Mouse (Mus musculus) embryo, embryonic 11.5 days (tissue): ENCODE measurements around the gene Med22.
"Not testable (repeated sequence)": the region's sequence is repeated elsewhere in the genome, so short reads cannot be mapped to it uniquely, and the experiment has no call there.

Source experiments
- DNase-seq: peaks from one replicate; pipeline ENCODE4 v3.0.0-alpha.2; 2012; ENCODE audit warnings: low read depth, low spot score

Gene Med22

DNA sequence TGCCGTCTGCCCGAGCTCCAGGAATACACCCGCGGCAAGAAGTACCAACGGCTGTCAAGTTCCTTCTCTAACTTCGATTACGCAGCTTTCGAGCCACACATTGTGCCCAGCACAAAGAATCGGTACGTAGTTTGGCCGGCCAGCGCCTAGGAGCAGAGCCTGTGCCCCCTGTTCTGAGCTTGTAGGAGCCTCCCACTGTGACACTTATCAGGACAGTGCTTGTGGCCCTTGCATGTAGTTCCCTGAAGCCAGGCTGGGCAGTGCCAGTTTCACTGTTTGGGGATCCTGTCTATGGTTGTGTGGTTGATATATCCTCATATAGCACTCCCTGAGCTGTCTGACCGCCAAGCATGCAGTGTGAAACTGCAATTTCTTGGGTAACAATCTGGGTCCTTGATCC lies 6.3 kb upstream of the Med22 start:
- DNase-seq: no peak

DNA sequence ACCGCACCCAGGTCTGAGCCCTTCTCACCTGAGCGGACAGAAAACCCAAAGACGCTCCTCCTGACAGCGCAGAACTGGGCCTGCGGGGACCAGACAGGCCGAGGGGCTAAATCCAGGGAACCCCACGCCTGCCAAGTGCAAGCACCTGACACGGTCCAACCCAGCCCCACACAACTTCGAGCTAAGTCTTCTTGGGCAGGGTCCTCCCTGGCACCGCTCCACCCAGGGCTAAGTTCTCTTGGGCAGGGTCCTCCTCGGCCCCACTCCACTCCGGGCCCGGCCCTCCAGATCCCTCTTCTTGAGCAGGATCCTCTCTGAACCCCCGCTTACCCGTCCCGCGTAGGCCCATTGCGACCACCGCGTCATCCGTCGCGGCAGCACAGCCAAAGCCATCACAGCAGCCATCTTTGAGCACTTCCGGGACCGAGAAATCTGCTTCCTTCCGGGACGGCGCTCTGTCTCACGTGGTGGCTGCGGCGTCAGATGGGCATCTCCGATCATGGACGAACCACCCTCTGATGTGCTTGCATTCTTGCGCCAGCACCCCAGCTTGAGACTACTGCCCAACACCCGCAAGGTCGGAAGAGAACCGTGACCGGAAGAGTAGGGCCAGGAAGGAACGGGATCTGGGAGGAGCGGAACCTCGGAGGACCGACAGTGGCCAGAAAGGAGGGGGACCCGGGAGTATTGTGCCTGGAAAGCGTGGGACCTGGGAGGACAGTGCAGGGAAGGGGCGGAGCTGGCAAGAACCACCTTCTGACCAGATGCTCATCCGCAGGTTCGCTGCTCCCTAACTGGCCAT lies 5.7 kb upstream of the Med22 start, which contains the start of the genes Surf2 and Surf1:
TSS of gene Surf2 (plus strand) at position 441 of the 802 bp plus-strand sequence.
TSS of gene Surf1 (minus strand) at position 604 of the 802 bp plus-strand sequence.
- peak; percentile 61 for DNase-seq

DNA sequence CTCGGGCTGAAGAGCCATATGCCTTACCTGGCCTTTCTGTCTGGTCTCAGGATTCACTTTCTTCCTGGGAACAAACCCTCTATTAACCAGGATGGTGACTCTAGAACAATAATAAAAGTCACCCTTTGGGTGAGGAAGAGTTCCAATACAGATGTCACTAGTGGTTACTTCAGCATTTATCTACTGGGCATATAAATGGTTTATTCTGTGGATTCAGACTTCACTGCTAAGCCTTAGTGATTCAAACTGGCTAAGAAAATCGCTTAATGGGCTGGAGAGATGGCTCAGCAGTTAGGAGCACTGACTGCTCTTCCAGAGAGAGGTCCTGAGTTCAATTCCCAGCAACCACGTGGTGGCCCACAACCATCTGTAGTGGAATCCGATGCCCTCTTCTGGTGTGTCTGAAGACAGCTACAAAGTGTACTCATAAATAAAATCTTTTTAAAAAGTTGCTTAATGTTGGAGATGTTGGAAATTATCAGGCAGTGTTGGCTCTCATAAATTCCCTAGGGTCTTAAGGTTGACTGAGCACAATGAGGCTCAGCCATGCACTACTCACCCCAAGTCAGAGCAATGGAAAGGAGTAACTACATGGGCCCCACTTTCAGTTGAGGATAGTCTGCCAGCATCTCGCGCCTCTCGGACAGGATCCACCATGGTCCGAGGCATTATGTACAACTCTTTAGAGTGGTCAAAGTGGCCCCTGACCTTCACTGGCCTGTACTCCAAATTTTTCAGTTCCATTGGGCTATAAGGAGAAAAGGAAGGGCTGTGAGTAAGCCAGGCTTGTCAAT lies 3.9 kb upstream of the Med22 start:
- no peak for DNase-seq

DNA sequence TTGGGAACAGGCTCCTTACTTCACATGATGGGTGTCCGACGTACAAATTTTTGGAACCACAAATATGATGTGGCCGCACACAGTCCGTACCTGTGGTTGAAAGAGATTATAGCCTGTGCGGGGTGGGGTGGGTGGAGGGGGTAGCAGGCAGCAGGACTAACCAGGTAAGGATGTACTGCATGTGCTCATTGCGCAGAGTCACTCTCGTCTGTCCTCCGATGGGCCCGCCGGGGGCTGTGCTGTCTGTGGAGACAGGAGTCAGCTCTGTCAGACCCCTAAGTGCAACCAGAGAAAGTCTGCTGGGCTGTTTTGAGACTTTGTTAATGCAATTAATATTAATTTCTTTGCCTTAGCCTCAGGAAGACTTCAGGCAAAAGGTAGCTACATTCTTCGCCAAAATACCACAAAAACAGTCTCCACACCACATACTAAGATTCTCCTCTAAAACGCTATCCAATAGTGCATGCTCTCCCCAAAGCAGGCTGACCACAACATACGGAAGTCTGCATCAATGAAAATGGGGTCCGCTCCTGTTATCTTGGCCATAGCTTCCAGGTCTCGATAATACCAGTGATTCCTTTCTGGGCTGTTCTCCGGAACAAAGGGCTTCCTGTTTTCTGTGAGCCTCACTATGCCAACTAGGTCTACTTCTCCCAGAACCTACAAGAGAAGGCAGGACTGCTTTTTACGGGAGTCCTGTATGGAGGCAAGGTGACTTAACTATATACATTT lies 3.1 kb upstream of the Med22 start:
- no peak for DNase-seq

DNA sequence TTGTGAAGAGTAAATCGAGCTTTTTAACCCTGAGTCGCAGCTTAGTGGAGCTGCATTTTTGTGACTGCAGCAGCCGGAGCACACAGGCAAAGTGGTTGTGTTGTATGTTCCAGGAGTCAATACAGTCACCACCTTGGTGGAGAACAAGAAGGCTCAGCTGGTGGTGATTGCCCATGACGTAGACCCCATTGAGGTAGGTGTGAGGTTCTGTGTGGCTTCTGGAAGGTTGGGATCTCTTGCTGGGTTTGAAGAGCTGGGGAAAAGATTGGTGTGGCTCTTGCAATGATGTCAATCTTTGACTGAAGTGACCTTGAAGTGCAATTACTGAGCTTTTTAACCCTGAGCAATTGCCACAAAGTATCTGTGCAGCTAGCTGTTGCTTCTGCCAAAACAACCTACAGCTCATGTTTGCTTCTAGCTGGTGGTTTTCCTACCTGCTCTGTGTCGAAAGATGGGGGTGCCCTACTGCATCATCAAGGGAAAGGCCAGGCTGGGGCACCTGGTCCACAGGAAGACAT lies 1.8 kb upstream of the Med22 start:
- no peak for DNase-seq

DNA sequence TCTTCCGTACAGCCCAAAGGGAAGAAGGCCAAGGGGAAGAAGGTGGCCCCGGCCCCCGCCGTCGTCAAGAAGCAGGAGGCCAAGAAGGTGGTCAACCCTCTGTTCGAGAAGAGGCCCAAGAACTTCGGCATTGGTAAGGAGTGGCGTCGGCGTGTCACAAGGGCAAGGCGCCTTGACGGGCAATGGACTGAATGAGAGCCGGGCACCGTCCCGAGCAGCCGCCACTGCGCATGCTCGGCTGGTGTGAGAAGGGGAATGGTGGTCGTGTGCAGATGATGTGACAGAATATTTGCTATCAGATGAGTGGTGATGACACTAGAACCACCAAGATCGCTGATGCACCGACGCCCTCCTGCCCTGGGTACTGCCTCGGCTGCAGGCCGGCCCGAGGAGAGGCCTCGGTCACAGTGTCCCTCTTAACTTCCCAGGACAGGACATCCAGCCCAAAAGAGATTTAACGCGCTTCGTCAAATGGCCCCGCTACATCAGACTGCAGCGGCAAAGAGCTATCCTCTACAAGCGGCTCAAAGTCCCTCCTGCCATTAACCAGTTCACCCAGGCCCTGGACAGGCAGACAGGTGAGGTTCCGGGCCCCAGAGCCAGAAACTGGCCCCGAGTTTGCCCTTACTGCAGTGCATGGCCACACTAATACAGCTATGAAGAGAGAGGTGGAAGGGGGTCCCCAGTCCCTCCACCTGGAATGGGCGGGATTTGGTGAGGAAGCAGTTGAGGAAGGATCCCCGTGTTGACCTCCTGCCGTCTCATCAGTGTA lies 703 bp upstream of the Med22 start:
- DNase-seq: no peak

DNA sequence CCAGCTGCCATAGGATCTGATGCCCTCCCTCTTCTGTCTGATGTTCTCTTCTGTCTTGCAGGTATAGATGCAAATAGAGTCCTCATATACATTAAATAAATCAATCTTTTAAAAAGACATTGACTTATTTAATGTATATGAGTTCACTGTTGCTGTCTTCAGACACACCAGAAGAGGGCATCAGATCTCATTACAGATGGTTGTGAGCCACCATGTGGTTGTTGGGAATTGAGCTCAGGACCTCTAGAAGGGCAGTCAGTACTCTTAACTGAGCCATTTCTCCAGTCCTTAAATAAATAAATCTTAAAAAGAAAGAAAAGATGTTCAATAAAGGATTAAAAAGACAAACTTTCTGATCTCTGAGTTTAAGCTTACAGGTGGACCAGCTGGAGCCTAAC lies 1.1 kb downstream of the Med22 start:
- no peak for DNase-seq

DNA sequence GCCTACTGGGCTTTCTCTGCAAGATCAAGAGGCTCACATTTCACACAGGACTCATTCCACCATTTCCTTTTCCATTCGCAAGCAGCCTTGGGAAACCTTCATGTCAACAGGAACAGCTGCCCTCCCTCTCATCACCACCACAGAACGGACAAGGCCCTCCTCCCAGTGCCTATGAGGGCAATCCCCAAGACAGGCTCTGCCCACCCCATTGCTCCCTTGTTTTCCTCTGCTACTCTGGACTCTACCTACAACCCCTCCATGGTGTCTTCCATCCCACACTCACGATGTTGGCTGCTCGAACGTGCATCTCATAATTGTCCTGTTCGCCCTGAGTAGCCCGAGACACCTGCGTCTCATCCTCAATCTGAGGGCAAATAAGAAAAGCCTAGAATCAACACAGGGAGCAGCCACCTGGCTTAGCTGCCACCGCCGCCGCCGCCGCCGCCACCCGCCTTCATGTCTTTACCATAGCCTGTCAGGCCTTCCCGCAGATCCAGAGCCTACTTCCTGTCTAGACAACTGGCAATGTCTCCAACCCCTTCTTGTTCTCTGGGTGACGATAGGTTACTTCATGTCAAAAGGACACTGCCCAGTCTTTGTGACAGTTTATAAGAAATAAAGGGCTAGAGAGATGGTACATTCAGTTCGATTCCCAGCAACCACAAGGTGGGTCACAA lies 1.6 kb downstream of the Med22 start:
- DNase-seq: no peak

DNA sequence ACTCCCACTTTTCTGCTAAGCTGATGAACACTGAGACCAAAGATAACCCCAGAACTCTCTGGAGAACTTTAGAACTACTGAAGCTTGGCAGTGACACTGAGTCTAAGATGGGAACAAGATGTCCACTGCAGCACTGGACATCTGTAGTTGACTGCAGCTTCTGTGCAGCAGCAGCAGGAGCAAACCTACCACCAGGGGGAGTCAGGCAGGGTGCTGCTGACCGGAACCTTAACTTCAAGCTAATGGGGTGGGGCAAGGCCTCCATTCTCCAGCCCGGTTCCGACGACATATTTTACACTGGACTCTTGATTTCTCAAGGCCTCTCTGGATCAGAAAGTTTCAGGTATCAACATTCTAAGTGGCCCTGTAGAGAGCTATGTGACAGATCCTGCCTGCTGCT lies 3.4 kb downstream of the Med22 start:
- DNase-seq: no peak

DNA sequence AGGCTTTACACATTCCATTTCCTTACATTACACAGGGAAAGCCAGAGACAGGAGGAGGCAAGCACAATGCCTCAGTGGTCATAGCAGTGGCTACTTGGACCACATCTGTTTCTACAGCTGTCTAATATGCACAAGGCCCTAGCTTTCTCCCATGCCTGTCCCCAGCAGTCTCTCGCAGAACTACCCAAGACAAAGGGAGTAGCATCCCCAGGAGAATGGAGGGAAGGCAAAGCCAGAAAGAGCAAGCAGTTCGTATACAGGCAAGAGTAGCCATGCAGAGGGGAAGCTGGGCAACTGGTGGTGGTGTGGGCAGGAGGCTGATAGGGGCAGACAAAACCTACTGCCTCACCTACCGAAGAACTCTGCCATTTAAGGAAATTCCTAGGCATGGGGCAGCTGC lies 4.0 kb downstream of the Med22 start:
- DNase-seq: no peak

DNA sequence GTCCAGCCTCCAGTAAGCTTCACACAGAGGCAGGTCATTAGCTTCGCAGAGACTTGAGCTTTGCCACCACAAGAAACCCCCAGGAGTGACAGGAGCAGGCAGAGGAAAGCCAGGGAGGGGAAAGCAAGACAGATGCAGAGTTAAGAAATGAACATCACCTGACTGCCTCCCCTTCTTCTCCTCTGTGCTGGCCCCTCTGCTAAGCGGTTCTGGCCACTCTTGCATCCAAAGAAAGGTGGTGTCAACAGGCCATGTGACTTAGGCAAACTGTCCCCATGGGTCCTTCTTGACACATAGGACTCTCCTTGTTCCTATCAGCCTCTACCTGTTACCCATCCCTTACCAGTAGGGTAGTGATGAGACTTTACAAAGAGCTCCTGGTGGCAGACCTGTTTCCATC lies 4.5 kb downstream of the Med22 start:
- no peak for DNase-seq

DNA sequence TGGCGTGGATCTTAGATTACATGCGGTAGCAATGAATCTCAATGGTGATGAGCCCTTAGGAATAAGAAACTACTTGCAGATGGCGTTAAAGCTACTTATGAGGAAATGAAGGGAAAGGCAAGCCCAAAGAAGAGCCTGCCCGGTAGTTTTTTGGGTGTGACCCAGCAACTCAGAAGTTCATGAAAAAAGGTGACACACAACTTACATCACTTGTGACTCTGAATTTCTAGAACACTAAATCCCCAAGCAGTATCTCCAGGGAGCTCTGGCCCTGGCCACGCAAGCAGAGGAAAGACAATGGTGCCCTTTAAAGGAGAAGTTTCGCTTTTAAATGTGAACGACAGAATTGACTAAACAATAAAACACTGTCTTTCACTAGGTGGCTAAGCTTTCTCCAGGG lies 7.2 kb downstream of the Med22 start:
- no peak for DNase-seq

DNA sequence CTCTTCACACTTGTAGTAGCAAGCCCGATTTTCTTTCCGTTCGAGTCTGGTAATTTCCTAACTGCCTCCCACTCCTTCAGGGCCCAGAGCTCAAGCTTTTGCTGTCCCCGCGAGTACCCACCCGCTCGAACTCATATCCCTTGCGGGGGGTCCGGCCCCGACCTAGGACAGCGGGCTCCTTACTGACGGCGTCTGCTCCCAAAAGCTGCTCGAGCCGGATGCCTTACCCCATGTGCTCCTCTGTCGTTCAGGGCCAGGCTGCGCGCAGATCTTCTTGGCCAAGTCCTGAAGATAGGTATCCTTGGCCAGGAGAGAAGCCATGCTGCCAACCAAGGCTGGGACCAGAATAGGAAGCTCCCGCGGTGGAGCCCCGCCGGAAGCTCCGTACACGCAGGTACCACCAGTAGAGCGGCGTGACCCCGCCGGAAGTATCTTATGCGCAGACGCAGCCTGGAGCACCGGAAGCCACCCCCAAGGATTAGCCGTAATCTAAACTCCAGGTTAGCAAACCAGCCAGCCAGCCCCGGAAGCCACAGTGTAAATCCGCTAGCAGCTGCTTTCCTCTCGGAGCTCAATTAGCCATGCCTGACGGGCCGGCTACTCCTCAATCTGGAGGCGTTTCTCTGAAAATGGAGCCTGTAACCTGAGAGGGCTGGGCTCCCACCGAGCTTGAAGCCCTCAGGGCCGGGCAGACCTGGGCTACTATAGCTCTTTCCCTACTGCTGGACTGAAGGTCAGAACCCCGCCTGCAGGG lies 7.8 kb downstream of the Med22 start, which contains the start of gene Surf6:
TSS of gene Surf6 (minus strand) at position 413 of the 754 bp plus-strand sequence.
- DNase-seq: peak; percentile 88

DNA sequence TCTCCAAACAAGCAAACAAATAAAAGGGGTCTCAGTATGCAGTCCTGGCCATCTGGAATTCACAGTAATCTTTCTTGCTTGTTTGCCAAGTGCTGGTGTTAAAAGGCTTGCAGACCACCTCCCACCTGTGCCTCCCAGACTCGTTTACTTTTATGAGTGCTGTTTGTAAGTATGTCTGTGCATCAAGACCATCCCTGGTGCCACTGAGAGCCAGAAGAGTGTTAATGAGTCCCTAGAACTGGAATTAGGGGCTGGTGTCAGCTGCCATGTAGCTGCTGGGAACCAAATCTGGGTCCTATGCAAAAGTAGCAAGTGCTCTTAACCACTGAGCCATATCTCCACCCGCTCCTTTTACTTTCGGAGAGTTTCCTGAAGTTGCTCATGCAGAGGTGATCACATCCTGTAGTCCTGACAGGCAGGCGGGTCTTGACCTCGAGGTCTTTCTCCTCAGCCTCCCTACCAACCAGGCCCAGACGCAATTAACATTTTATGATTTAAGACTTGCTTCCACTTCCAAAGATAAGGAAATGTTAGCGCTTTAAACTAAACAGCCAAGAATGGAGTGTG lies 8.6 kb downstream of the Med22 start:
- DNase-seq: no peak

DNA sequence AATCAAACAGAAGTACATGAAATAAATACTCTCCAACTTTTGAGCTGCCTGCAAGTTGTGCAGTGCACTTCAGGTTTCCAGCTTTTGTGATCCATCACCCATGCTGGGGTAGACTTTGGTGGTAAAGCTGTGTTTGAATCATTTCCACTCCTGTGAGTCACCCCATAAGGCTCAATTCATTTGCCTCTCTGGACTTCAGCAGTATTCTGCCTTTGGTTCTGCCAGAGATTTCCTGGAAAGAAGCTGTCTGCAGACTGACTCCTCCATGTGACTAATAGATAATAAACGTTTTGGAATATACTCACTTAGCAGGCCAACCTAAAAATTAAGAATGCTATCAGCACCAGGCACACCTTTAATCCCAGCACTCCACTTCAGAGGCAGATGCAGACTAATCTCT lies 9.7 kb downstream of the Med22 start:
- DNase-seq: no peak

DNA sequence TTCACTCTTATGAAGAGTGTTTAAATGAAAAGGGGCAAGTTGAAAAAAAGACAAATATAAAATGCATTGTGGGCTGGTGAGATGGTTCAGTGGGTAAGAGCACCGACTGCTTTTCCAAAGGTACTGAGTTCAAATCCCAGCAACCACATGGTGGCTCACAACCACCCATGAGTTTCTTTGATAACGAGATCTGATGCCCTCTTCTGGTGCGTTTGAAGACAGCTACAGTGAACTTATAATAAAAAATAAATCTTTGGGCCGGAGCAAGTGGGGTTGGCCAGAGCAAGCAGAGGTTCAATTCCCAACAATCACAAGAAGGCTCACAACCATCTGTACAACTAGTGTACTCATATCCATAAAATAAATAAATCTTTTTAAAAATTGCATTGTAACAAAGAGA lies 14.6 kb downstream of the Med22 start:
- DNase-seq: no peak

DNA sequence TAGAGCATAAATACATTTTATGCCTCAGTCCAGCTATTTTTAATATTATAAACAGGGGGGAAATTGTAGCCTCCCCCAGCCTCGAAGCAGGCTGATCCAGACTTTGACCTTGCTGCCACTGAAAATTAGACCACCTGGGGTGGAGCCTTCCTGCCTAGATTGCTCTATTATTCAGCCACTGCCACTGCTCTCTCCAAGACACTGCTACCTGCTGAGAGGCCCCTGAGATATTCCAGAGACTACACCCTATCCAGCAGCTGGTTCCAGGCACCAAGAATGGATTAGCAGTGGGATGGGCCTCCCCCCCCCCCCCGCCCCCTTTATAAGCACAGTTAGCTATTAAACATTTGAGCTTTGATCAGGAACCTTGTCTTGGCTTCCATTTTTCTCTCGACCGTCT lies 24.3 kb downstream of the Med22 start:
- not testable (repeated sequence) for DNase-seq

DNA sequence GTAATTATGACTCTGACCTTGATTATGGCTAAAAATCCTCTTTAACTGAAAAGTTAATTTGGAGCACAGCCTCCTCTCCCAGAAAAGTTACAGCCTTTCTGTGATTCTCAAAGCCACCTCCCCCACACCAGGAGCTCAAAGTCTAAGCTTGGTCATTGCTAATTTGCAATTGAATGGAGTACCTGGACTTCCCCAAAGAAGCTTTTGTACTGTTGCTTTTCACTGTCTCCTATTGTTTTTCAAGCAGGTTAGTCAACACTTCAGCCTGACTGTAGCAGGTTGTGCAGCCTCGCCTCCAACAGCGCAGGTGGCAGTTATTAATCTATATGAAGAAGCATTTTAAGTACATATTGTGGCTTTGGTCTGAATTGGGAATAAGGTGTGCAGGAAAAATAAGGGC lies 24.9 kb downstream of the Med22 start:
- not testable (repeated sequence) for DNase-seq

DNA sequence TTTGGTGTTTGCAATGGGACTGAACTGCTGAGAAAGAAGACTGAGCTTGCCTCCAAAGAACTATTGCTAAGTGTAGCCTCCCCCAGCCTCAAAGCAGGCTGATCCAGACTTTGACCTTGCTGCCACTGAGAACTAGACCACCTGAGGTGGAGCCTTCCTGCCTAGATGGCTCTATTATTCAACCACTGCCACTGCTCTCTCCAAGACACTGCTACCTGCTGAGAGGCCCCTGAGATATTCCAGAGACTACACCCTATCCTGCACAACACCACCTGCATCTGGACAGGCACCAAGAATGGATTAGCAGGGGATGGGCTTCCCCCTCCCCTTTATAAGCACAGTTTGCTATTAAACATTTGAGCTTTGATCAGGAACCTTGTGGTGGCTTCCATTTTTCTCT lies 31.9 kb downstream of the Med22 start:
- no peak for DNase-seq
